Comparison of ENCODE assay signal across 16 mouse cellular contexts in the genomic region with DNA sequence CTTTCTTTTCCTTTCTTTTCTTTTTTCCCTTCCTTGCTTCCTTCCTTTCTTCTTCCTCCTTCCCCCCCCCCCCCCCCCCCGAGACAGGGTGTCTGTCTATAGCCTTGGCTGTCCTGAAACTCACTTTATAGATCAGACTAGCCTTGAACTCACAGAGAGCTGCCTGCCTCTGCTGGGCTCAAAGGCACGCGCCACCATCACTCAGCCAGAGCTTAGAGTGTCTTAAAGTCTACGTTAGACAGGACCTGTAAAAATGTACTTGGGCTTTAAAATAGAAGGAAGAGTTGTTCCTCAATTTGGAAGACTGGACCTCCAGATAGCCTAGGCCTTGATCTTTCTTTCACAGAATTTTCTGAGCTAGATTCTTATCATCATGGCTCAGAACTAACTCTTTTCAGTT. TPM values are rescaled to one million over a fixed set of nuclear protein-coding genes. Genes with fewer than 3 reads are reported as not detected.
A peak's percentile ranks its signal among the peaks of the same experiment; 100 is the strongest.
DNase-seq lines count a peak whose midpoint lies in the region; ATAC-seq and TF ChIP-seq lines count a peak whose summit lies in the region.
"Had no signal": no experiment of that assay in that cellular context is flagged by ENCODE, and none has a peak within 500 bp of the region (broad histone marks: within the 10 kb centered on the region; RNA-seq: fewer than 3 reads in every experiment).

No protein-coding gene starts in this region.

- no peak for TF ChIP-seq CTCF in midbrain, postnatal 0 days (IDR thresholded peaks at IDR 0.05)

- H3K4me3 ChIP-seq in heart, embryonic 13.5 days = no peak overlapping the region
- no peak overlapping the region for H3K4me3 ChIP-seq in forebrain, embryonic 14.5 days (ENCODE audit: low read depth, low read length)
- H3K4me3 ChIP-seq in hindbrain, embryonic 15.5 days = no peak overlapping the region
- peak overlapping the region; percentile 13; the same call in 1 of the 2 replicates for H3K4me3 ChIP-seq in midbrain, postnatal 0 days (ENCODE audit: low read depth, low read length)
- H3K4me3 ChIP-seq: myocyte had no signal

- intact Hi-C loops in heart, postnatal 14 days (cut with DNase I) = loop anchor here (5.0 kb wide), 1 partner anchor 62 kb away; no protein-coding TSS in a partner anchor

- H3K27me3 ChIP-seq in heart, embryonic 13.5 days (replicated peaks) = no peaks in the 10 kb centered on the region
- no peaks in the 10 kb centered on the region for H3K27me3 ChIP-seq in forebrain, embryonic 14.5 days (replicated peaks; ENCODE audit: control insufficient read depth, insufficient read depth, low read length)
- no peaks in the 10 kb centered on the region for H3K27me3 ChIP-seq in hindbrain, embryonic 15.5 days
- no peaks in the 10 kb centered on the region for H3K27me3 ChIP-seq in midbrain, postnatal 0 days (ENCODE audit: insufficient read depth, low read length)

- ATAC-seq in heart, embryonic 13.5 days (ENCODE audit: extremely low read depth, insufficient number of reproducible peaks, low FRiP score, low TSS enrichment) = no peak
- no peak for ATAC-seq in forebrain, embryonic 14.5 days
- ATAC-seq in hindbrain, embryonic 15.5 days (ENCODE audit: low FRiP score, low read depth) = no peak
- ATAC-seq in midbrain, postnatal 0 days (ENCODE audit: low FRiP score) = no peak

- DNase-seq in heart, postnatal 14 days = no peak
- no peak for DNase-seq in forebrain, embryonic 14.5 days (ENCODE audit: low spot score)
- DNase-seq in midbrain, postnatal 0 days (ENCODE audit: low spot score) = no peak
- DNase-seq in layer of hippocampus, adult 9-10 months (ENCODE audit: low spot score) = no peak
- DNase-seq in lung, postnatal 14 days = no peak
- DNase-seq in spleen, postnatal 36 days (ENCODE audit: low spot score in 2 of 2) = no peak
- DNase-seq: adrenal gland, adult 2 months; cerebellum, adult 11-12 months; heart, postnatal 36 days; kidney, adult 2 months; left cerebral cortex, postnatal 4 days; lung, embryonic 14.5 days; thymus, adult 2 months had no signal

- peak overlapping the region; percentile 63 for H3K27ac ChIP-seq in heart, embryonic 13.5 days (replicated peaks)
- no peak overlapping the region for H3K27ac ChIP-seq in forebrain, embryonic 14.5 days (ENCODE audit: low read depth, low read length)
- H3K27ac ChIP-seq in hindbrain, embryonic 15.5 days (replicated peaks) = no peak overlapping the region
- no peak overlapping the region for H3K27ac ChIP-seq in midbrain, postnatal 0 days (ENCODE audit: low read depth, low read length)

- no peak overlapping the region for H3K9ac ChIP-seq in heart, embryonic 13.5 days
- no peak overlapping the region for H3K9ac ChIP-seq in forebrain, embryonic 14.5 days (ENCODE audit: low read length)
- H3K9ac ChIP-seq in hindbrain, embryonic 15.5 days = no peak overlapping the region
- no peak overlapping the region for H3K9ac ChIP-seq in midbrain, postnatal 0 days (replicated peaks; ENCODE audit: low read length, poor library complexity, severe bottlenecking)
- H3K9ac ChIP-seq: lung, embryonic 14.5 days had no signal

- 85% methylated on average over 4 of the region's 4 CpGs for WGBS in heart, embryonic 13.5 days
- 92% methylated on average over 3 of the region's 4 CpGs for WGBS in forebrain, embryonic 14.5 days
- 88% methylated on average over 4 of the region's 4 CpGs for WGBS in hindbrain, embryonic 15.5 days
- 75% methylated on average over 4 of the region's 4 CpGs for WGBS in midbrain, postnatal 0 days

- H3K36me3 ChIP-seq in heart, embryonic 13.5 days = peaks cover 65% of the 10 kb centered on the region
- H3K36me3 ChIP-seq in forebrain, embryonic 14.5 days (ENCODE audit: control insufficient read depth, insufficient read depth, low read length) = peaks cover 25% of the 10 kb centered on the region; the same call in 1 of the 2 replicates
- 0 out of 2 replicates have a peak, but pooled peaks cover 8% of the 10 kb centered on the region for H3K36me3 ChIP-seq in hindbrain, embryonic 15.5 days
- H3K36me3 ChIP-seq in midbrain, postnatal 0 days (ENCODE audit: insufficient read depth, low read length) = 0 out of 2 replicates have a peak, but pooled peaks cover 2% of the 10 kb centered on the region

- peak overlapping the region; percentile 36 for H3K4me2 ChIP-seq in heart, embryonic 13.5 days
- H3K4me2 ChIP-seq in forebrain, embryonic 14.5 days (ENCODE audit: low read length) = peak overlapping the region; percentile 82; the same call in 1 of the 2 replicates
- peak overlapping the region; percentile 5 for H3K4me2 ChIP-seq in hindbrain, embryonic 15.5 days
- H3K4me2 ChIP-seq in midbrain, postnatal 0 days (ENCODE audit: low read depth, low read length, poor library complexity, severe bottlenecking) = peak overlapping the region; percentile 39
- H3K4me2 ChIP-seq: lung, embryonic 14.5 days had no signal

- peaks cover 60% of the 10 kb centered on the region for H3K4me1 ChIP-seq in heart, embryonic 13.5 days
- peaks cover 37% of the 10 kb centered on the region for H3K4me1 ChIP-seq in forebrain, embryonic 14.5 days (ENCODE audit: control insufficient read depth, insufficient read depth, low read length)
- peaks cover 59% of the 10 kb centered on the region for H3K4me1 ChIP-seq in hindbrain, embryonic 15.5 days (replicated peaks)
- H3K4me1 ChIP-seq in midbrain, postnatal 0 days (ENCODE audit: insufficient read depth, low read length) = peaks cover 3% of the 10 kb centered on the region; the same call in 1 of the 2 replicates

- H3K9me3 ChIP-seq in heart, embryonic 13.5 days = no peaks in the 10 kb centered on the region
- H3K9me3 ChIP-seq in forebrain, embryonic 14.5 days (replicated peaks; ENCODE audit: control insufficient read depth, low read length) = no peaks in the 10 kb centered on the region
- H3K9me3 ChIP-seq in hindbrain, embryonic 15.5 days = no peaks in the 10 kb centered on the region
- H3K9me3 ChIP-seq in midbrain, postnatal 0 days (ENCODE audit: low read length) = no peaks in the 10 kb centered on the region

RNA-seq across cellular contexts. Expression of a gene that starts 8.3 kb away (rescaled TPM):
- 46.0 and 50.7 TPM in 2 replicates for polyA plus RNA-seq in heart, embryonic 13.5 days (2015; fragmentation: Nextera tagmentation; extraction: Ambion mirVana)
- total RNA-seq in heart, postnatal 14 days (2021) = 10 to 100 TPM; 48.0 to 53.4 TPM
- 63.6 and 73.8 TPM in 2 replicates for polyA plus RNA-seq in forebrain, embryonic 14.5 days (2014; fragmentation: Nextera tagmentation; extraction: Ambion mirVana)
- 40.7 and 43.2 TPM in 2 replicates for polyA plus RNA-seq in hindbrain, embryonic 15.5 days (2015; fragmentation: Nextera tagmentation; extraction: Ambion mirVana)
- total RNA-seq in midbrain, postnatal 0 days (2014; rRNA removed) = 15.2 and 21.3 TPM in 2 replicates
- polyA plus RNA-seq in midbrain, postnatal 0 days (2015; fragmentation: Nextera tagmentation; extraction: Ambion mirVana) = 20.7 and 21.3 TPM in 2 replicates

Comparison
In these comparisons a context has a peak if more than half of its experiments do, and no peak if none do; other contexts are left out.
1. H3K4me2 ChIP-seq: peak in every context shown above with its lines; median percentile 82 in forebrain, embryonic 14.5 days; 39 in midbrain, postnatal 0 days; 36 in heart, embryonic 13.5 days; 5 in hindbrain, embryonic 15.5 days.